Mouse (Mus musculus) stomach, postnatal 0 days (tissue): Measurements from ENCODE around the gene Asphd1. TPM values are rescaled to one million over a fixed set of nuclear protein-coding genes. Genes with fewer than 3 reads are reported as not detected.

Source experiments
- ATAC-seq: fragments of 200-750 bp; cut with Nextera tagmentation; 2 replicates; pipeline ENCODE4 v1.8.0; 2017; ENCODE audit not compliant: low FRiP score, low TSS enrichment
- DNase-seq: peaks from one replicate; pipeline ENCODE4 v3.0.0-alpha.2; 2016; ENCODE audit warnings: low spot score
- H3K27ac ChIP-seq: fragments of 300-500 bp; sonication (generic); replicated peaks from 2 replicates; pipeline ENCODE4 v1.5.1; 2014; ENCODE audit warnings: mild to moderate bottlenecking, control low read depth
- H3K27me3 ChIP-seq: fragments of 300-500 bp; sonication (generic); 2 replicates; pipeline ENCODE4 v1.6.1; 2014; ENCODE audit warnings: low read length; ENCODE audit not compliant: control insufficient read depth, insufficient read depth
- H3K36me3 ChIP-seq: fragments of 300-500 bp; sonication (generic); 2 replicates; pipeline ENCODE4 v1.6.1; 2014; ENCODE audit warnings: low read length, mixed read lengths; ENCODE audit not compliant: control insufficient read depth, insufficient read depth
- H3K4me1 ChIP-seq: fragments of 300-500 bp; sonication (generic); replicated peaks from 2 replicates; pipeline ENCODE4 v1.6.1; 2014; ENCODE audit warnings: antibody characterized with exemption; ENCODE audit not compliant: control insufficient read depth, insufficient read depth
- H3K4me2 ChIP-seq: fragments of 300-500 bp; sonication (generic); replicated peaks from 2 replicates; pipeline ENCODE4 v1.6.1; 2014; ENCODE audit warnings: low read depth, mild to moderate bottlenecking, control low read depth, moderate library complexity
- H3K4me3 ChIP-seq: fragments of 300-500 bp; sonication (generic); 2 replicates; pipeline ENCODE4 v1.5.1; 2014; ENCODE audit warnings: low read depth, low read length, control low read depth
- H3K9ac ChIP-seq: fragments of 300-500 bp; sonication (generic); 2 replicates; pipeline ENCODE4 v1.6.1; 2014; ENCODE audit warnings: mild to moderate bottlenecking, low read length, control low read depth, mixed read lengths
- H3K9me3 ChIP-seq: fragments of 300-500 bp; sonication (generic); 2 replicates; pipeline ENCODE4 v1.6.1; 2016; ENCODE audit warnings: low read length; ENCODE audit not compliant: control insufficient read depth
- CTCF ChIP-seq: IDR thresholded peaks from 2 replicates; pipeline ENCODE4 v1.5.1; 2016; ENCODE audit warnings: antibody characterized with exemption, low read depth, mild to moderate bottlenecking, moderate library complexity
- EP300 ChIP-seq: optimal IDR thresholded peaks from 2 replicates; pipeline ENCODE3; 2016; ENCODE audit warnings: antibody characterized with exemption
- WGBS: fragments of 180-500 bp; shearing (Covaris S2); extraction: QIAGEN DNeasy Blood & Tissue Kit; methylation state at CpG from one replicate; pipeline ENCODE4 v1.1.7; 2014; 5-methylcytosine and 5-hydroxymethylcytosine counted together
- polyA plus RNA-seq: library from polyadenylated mRNA; unstranded; fragments of >200 nt; fragmentation: Nextera tagmentation; extraction: Ambion mirVana; gene quantifications from 2 replicates; pipeline ENCODE4 v1.2.1, GENCODE M21; 2015

Gene Asphd1
- polyA plus RNA-seq, 1 experiment from 2014 or later, result 0.40 TPM

DNA sequence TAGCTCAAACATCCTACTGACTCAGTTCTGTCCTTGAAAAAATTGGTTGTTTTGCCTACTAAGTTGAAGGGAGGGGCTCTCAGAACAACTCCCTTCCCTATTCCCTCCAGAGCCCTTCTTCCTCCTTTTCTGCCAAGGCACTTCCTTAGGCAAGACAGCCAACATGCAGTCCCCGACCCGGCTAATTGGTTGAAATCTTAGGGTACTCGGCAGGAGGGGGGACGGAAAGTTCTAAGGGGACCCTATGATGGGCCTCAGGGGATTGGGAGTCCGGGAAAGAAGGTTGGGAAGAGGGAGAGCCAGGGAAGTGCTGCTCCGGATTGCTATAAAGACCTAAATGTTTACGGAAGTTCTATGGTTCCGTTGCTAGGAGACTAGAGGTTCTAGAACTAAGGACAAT lies 26.1 kb upstream of the Asphd1 start:
- ATAC-seq, result no peak
- 9% methylated on average over 8 of the region's 8 CpGs for WGBS
- no peak for DNase-seq

DNA sequence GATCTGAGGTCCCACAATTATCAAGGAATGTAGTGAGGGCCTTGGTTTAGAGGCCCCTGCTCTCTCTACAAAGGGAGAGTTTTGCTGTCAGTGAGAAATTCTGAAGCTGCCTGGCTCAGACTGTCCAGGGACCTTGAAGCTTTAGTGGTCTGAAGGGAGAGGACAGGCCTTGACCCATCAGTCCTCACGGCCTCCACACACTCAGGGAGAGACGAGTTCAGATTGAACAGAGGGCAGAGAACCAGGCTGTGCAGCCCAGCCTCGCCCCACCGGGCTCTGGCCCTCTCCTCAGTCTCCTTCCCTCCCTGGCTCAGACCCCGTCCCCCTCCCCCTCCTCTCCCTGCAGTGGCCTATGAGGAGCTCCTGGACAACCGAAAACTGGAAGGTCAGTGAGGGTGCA lies 18.0 kb upstream of the Asphd1 start:
- 61% methylated on average over 6 of the region's 6 CpGs for WGBS
- Histone ChIP-seq H3K4me2 (no peak overlapping the region), H3K4me3 (no peak overlapping the region), H3K27ac (no peak overlapping the region), H3K9me3 (no peaks in the 10 kb centered on the region), H3K9ac (no peak overlapping the region), H3K4me1 (no peaks in the 10 kb centered on the region), H3K36me3 (no peaks in the 10 kb centered on the region), H3K27me3 (no peaks in the 10 kb centered on the region)
- ATAC-seq (no peak), DNase-seq (no peak)
- TF ChIP-seq EP300 (no peak), CTCF (no peak)

More for the DNA sequence above, 26.1 kb upstream of the Asphd1 start:
- Histone ChIP-seq H3K4me1 (0 out of 2 replicates have a peak, but pooled peaks cover 4% of the 10 kb centered on the region), H3K27me3 (no peaks in the 10 kb centered on the region), H3K27ac (peak overlapping the region; percentile 61; the same call in 1 of the 2 replicates), H3K36me3 (peaks cover 11% of the 10 kb centered on the region; the same call in 1 of the 2 replicates), H3K4me2 (peak overlapping the region; percentile 90), H3K4me3 (peak overlapping the region; percentile 99), H3K9me3 (no peaks in the 10 kb centered on the region), H3K9ac (peak overlapping the region; percentile 98)
- TF ChIP-seq CTCF (no peak), EP300 (no peak)

DNA sequence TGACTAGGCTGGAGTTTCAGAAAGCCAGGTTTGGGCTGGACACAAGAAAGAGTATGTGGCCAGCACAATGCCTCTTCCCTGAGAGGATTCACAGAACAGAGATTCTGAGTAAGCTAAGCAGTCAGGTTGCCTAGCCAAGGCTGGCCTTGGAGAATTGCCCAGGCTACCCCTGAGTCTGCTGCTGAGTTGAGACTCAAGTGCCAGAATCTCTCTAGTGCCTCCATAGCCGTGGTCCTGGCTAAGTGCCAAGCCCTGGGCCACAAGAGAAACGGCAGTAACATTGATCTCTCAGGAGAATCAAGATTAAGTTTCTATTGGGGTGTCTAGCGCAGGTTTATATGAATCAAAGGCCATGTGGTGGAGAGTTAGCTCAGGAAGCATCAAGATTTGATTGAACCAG lies 16.2 kb upstream of the Asphd1 start:
- no peaks in the 10 kb centered on the region for H3K4me1 ChIP-seq
- no peaks in the 10 kb centered on the region for H3K27me3 ChIP-seq
- DNase-seq (no peak), ATAC-seq (no peak)
- no peak overlapping the region for H3K9ac ChIP-seq
- H3K4me2 ChIP-seq, result no peak overlapping the region
- no peaks in the 10 kb centered on the region for H3K9me3 ChIP-seq
- H3K27ac ChIP-seq, result no peak overlapping the region
- TF ChIP-seq EP300, result no peak
- no peak for TF ChIP-seq CTCF
- H3K36me3 ChIP-seq, result no peaks in the 10 kb centered on the region
- no peak overlapping the region for H3K4me3 ChIP-seq
- 43% methylated on average over 3 of the region's 3 CpGs for WGBS

DNA sequence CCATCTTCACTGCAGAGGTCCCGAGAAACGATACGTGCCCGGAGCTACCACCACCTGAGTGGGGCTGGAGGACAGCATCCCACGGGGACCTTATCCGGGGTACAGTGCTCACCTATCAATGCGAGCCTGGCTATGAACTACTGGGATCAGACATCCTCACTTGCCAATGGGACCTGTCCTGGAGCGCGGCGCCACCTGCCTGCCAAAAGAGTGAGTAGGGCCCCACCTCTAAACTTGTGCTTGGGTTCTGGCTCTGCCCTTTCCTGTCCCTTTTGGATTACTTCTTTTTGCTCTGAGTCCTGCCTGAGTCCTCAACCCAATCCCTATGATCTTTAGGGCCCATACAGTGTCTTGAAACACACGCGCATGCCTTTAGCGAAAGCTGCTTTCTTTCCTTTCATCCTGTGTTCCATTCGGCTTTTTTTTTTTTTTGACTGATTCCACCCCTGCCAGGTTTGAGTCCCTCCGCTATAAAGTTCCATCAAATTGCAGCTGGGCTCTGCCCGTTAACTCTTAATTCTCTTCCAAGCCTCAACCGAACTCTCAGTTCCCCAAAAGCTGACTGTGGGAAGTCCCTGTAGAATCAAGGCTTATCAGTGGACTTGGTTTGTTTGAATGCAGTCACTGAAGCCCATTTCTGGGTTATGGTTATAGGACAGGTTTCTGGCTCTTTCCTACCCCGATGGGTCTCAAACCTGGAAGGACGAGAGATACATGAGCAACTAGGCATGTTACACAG lies 14.3 kb upstream of the Asphd1 start:
- Histone ChIP-seq H3K9me3 (no peaks in the 10 kb centered on the region), H3K9ac (no peak overlapping the region), H3K27me3 (no peaks in the 10 kb centered on the region), H3K4me1 (no peaks in the 10 kb centered on the region), H3K4me2 (no peak overlapping the region), H3K27ac (no peak overlapping the region), H3K36me3 (no peaks in the 10 kb centered on the region), H3K4me3 (no peak overlapping the region)
- DNase-seq, result peak; percentile 68
- TF ChIP-seq CTCF (peak; percentile 78), EP300 (no peak)
- ATAC-seq, result 0 out of 2 replicates have a peak, but pooled peaks have one; percentile 28
- WGBS, result 24% methylated on average over 19 of the region's 19 CpGs

- DNase-seq (no peak), ATAC-seq (no peak)
- Histone ChIP-seq H3K9ac (no peak overlapping the region), H3K36me3 (no peaks in the 10 kb centered on the region), H3K4me2 (no peak overlapping the region), H3K4me3 (no peak overlapping the region), H3K9me3 (no peaks in the 10 kb centered on the region), H3K27me3 (no peaks in the 10 kb centered on the region), H3K4me1 (no peaks in the 10 kb centered on the region), H3K27ac (no peak overlapping the region)
- 87% methylated on average over 4 of the region's 4 CpGs for WGBS
- TF ChIP-seq EP300 (no peak), CTCF (no peak)
These were observed 12.6 kb upstream of the Asphd1 start for GRCm38 (mm10) chr7:126961965-126962364.

DNA sequence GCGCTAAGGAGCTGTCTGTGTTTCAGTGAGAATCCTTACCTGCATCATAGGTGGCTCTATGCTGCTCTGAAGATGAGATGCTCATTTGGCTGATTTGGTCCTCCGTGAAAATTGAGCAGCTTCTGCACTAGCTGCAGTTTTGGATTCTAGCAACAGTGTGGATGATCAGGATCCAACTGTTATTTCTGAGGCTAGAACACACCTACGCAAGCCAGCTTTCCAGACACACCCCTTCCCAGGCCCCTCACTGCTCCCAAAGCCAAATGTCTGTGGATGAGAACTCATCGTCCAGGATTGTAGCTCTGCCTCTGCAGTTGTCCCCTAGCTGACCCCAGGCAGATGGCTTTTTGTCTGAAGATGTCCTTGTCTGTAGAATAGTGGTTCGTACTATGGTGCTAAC lies 11.7 kb upstream of the Asphd1 start:
- ATAC-seq, result no peak
- H3K4me2 ChIP-seq, result no peak overlapping the region
- 82% methylated on average over 5 of the region's 5 CpGs for WGBS
- H3K9me3 ChIP-seq, result no peaks in the 10 kb centered on the region
- no peak for TF ChIP-seq EP300
- TF ChIP-seq CTCF, result no peak
- no peaks in the 10 kb centered on the region for H3K36me3 ChIP-seq
- no peak for DNase-seq
- no peaks in the 10 kb centered on the region for H3K27me3 ChIP-seq
- H3K4me1 ChIP-seq, result no peaks in the 10 kb centered on the region
- no peak overlapping the region for H3K27ac ChIP-seq
- no peak overlapping the region for H3K9ac ChIP-seq
- H3K4me3 ChIP-seq, result no peak overlapping the region
